Mouse (Mus musculus): Measurements from ENCODE around the gene Gpatch1.

Gpatch1 gene

GRCm38 (mm10) chr7:35235308-35235707, 82.9 kb downstream of the Gpatch1 start:
- in situ Hi-C loops (cut with MboI) = no loop called here

- in situ Hi-C loops (cut with MboI) = no loop called here
Observed at GRCm38 (mm10) chr7:35234361-35235245, 83.6 kb downstream of the Gpatch1 start.

GRCm38 (mm10) chr7:35233861-35234260, 84.4 kb downstream of the Gpatch1 start:
- in situ Hi-C loops (cut with MboI) = no loop called here

GRCm38 (mm10) chr7:35232796-35233455, 85.3 kb downstream of the Gpatch1 start:
- in situ Hi-C loops (cut with MboI) = no loop called here

- in situ Hi-C loops (cut with MboI) = no loop called here
Observed at GRCm38 (mm10) chr7:35230333-35230732, 87.9 kb downstream of the Gpatch1 start.
